Mouse (Mus musculus) B cell, adult 2 months (primary cell): ENCODE data around the gene Frmd5.

Source experiments
- DNase-seq, 2 experiments: peaks; one replicate each; pipeline ENCODE4 v3.0.0; 2022

Frmd5 gene

DNA sequence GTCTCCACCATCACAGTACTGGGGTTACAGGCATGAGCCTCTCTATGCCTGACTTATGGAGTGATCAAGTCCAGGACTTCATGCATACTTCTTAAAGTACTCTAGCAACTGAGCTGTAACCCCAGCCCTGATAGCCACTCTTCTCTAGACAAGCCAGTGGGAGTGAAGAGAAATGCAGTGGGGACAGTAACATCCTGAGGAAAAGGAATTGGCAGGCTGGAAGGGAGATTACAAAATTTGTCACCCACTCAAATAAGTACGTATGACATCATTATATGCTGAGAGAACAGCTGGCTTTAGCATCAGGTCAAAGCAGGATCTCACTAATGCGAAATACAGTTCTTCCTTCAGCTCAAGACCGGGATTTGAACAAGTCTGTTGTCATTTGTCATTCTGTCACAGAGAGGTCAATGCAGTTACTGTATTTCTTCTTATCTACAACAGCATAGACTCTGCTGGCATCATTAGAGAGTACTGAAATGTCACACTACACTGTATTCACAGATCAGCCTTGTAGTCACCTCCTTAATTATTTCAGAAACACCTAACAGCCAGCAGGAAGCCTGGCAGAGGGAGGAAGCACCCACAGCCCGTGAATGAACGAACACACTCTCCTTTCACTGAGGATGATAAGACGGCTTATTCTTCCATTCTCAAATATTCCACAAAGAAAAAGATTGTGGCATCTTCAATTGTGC, 129.8 kb downstream of the Frmd5 start:
- DNase-seq = no peak

GRCm38 (mm10) chr2:121675895-121676294, 131.0 kb downstream of the Frmd5 start:
- DNase-seq = no peak

GRCm38 (mm10) chr2:121675136-121675535, 131.8 kb downstream of the Frmd5 start:
- no peak for DNase-seq

DNA sequence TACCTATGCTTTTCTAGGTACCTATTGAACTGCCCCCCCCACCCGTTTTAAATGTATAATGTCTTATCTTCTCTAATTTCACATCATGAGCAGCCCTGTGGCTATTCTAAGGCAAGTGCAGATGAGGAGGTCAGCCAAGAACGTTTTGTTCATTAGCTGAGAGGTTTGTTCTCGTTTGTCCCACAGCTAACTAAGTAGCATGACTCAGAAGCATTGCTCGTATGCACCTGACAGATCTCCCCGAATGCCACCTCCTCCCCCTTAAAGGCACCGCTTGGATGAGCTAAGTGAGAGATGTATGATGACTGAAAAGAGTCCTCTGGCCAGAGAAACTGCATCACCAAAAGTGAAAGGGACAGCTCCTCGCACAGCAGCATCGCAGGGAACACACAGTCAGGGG, 132.7 kb downstream of the Frmd5 start:
- no peak for DNase-seq

DNA sequence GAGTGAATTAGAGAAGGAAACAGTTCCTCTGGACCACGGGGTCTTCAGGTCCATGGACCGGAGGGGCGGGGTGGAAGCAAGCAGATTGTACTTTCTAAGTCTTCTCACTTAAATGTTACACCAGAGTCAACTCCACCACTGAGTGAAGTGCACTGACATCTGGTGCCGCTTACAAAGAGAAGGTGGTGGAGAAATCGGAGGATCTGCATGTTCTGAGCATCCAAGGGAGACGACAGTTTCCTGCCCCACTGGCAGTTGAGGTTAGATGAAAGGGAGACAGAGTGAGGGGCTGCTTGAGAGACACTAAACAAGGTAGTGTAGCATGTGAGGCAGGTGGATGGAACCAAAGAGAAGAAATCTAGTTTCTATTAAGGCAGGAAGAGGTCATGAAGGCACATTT, 137.0 kb downstream of the Frmd5 start:
- no peak for DNase-seq

- no peak for DNase-seq
Observed at GRCm38 (mm10) chr2:121668256-121668655, 138.6 kb downstream of the Frmd5 start.

- no peak for DNase-seq
Observed at GRCm38 (mm10) chr2:121661160-121661502, 145.8 kb downstream of the Frmd5 start.

GRCm38 (mm10) chr2:121660461-121661159, 146.3 kb downstream of the Frmd5 start:
- DNase-seq = no peak

DNA sequence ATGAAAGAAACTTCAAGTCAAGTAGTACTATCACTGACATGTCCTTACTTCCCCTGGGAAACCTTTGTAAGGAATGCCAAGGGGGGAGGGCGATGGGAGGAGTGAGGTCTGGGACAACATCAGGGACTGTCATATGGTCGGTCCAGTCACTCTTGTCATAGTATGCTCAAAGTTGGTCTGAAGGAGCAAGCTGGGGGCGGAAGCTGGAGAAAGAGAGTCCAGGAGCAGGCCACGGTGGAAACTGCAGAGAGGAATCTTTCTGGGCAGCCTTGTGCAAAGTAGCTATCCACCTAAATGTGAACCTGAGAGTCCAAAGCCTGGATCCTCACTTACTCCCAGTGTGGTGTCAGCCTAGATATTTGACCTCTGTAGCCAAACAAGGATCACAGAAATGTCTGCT, 147.5 kb downstream of the Frmd5 start:
- DNase-seq = no peak

DNA sequence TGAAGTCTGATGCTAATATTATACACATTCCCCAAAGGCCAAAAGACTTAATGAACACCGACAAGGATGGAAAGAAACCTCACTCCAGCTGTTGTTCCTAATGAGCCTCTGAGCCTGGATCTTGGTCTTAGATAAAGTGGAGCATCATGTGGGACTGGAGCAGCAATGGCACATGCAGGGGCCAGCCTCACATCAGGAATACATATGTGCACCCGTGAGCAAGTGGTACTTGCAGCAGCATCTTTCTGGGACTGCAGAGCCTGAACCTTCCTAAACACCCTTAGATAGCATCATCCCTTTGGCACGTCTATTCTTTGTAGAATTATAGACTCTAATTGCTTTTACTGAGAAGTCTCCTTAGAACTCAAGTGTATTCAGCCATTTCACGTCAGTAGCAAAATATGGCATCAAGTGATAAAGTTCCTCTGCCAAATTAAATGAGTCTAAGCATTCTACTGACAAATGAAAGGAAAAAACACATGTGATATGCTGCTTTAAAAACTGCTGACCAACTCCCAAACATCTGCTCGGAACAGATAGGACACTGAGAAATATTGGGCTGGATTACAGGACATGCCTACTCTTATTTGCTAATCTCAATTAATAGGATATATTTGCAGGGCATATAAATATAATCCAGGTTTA, 148.6 kb downstream of the Frmd5 start:
- no peak for DNase-seq

DNA sequence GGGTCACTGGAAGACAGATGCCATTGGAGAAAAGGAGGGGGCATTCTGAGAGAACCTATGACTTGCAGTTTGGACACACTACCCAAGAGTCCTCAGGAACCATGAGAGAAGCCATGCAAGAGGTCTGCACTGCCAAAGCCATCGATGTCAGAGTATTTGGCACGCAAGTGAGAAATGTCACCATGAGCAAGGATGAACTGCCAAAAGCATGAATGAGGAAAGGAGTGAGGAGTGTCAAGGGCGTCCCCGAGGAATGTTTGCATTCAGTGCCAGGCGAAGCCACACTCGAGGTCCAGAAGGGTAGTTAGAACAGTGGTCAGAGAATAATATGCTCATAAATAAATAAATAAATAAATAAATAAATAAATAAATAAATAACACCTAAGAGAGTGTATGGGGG, 150.9 kb downstream of the Frmd5 start:
- DNase-seq = no peak

DNA sequence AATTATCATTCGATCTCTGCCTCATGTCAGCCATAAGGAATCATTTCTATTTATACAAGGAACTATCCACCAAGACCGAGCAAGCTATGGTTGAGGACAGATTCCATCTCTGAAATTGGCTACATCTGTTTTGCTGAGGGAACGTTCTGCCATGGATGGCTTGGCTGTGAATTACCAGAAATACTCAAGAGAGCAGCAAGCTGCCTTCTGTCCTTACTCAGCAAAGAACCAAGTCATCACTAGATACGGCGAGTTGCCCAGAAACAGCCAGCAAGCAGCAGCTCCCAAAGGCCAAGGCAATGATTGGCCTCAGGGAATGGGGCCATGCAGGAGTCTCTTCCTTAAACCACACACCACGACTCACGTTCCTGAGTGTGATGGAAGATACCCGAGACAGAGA, 151.8 kb downstream of the Frmd5 start:
- no peak for DNase-seq

DNA sequence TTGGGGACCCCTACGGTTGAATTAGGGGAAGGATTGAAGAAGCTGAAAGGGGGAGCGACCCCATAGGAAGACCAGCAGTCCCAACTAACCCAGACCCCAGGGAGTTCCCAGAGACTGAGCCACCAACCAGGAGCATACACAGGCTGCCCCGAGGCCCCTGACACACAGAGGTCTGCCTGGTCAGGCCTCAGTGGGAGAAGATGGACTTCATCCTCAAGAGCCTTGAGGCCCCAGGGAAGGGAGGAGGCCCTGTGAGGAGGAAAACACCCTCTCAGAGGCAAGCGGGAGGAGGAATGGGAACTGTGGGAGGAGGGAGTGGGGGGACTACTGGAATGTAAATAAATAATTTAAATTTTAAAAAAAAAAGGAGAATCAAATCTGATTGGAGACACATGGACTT, 160.4 kb downstream of the Frmd5 start:
- no peak for DNase-seq

DNA sequence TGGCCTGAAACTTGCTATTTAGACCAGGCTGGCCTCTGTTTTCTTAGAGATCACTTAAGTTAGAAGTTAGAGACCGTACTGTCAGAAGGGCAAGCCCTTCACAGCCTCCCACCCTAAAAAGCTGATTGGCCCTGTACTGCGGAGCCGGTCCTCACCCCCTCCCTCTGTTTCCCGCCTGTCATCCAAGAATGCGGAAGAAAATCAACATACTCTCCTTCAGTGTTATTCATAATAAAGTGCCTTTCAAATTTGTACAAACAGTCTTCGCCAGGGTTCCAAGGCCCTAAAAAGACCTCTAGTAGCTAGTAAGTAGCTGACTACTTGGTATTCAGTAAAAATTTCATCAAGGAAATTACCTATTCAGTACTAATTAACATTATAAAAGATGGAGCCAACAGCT, 164.0 kb downstream of the Frmd5 start:
- DNase-seq = no peak

GRCm38 (mm10) chr2:121632091-121632490, 174.8 kb downstream of the Frmd5 start:
- no peak for DNase-seq

GRCm38 (mm10) chr2:121630286-121630685, 176.6 kb downstream of the Frmd5 start:
- no peak for DNase-seq

GRCm38 (mm10) chr2:121628290-121628689, 178.6 kb downstream of the Frmd5 start:
- no peak for DNase-seq

- DNase-seq = no peak
Observed at GRCm38 (mm10) chr2:121625901-121626300, 181.0 kb downstream of the Frmd5 start.

DNA sequence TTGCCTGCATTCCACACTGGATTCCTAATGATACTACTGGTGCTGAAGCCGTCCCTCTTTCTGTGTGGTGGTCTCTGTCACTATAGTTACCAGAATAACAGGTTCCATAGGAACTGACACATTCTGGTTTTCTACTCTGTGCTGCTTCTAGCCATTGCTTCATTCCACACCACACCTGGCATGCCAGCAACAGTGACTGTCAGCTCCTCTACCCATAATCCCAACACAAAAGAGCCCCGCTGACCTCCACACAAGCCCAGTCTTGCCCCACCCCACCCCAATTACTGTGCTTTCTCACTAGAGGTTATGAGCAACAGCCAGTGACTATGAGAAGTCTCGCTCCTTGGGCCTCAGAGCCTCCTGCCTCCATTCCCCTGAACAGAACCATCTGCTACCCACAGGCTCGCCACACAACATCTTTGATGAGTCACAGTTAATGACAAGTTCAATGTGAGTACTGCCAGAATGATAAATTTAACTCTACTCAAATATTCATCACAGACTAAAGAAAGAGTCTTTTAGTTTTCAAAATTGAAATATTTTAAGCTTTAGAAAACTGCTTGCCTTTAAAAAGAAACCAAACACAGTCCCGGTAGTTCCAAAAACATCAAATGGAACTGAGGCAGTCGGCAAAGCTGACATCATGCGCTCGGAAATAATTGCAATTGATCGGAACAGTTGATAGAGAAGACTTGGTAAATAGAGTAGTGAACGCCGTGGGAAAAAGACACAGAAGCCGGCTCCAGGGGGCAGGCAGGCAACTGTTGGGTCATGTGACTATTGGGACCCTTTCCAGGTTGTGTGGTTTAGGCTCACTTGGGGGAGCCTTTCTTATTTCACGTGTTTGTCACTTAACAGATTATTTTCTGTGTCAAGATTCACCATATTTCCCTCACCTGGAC, 185.4 kb downstream of the Frmd5 start:
- no peak for DNase-seq

- DNase-seq = no peak
Observed at GRCm38 (mm10) chr2:121620582-121621261, 186.2 kb downstream of the Frmd5 start.

- DNase-seq = no peak
Observed at GRCm38 (mm10) chr2:121615199-121615559, 191.7 kb downstream of the Frmd5 start.

GRCm38 (mm10) chr2:121614483-121615198, 192.2 kb downstream of the Frmd5 start:
- DNase-seq = no peak
